Mouse (Mus musculus): ENCODE results near the gene Slc25a51. TPM values are rescaled to one million over a fixed set of nuclear protein-coding genes. Genes with fewer than 3 reads are reported as not detected.
"Not testable (repeated sequence)": the region's sequence is repeated elsewhere in the genome, so short reads cannot be mapped to it uniquely, and the experiment has no call there.

The Slc25a51 gene
- polyA plus RNA-seq, 1 experiment, result 98.9 TPM

GRCm38 (mm10) chr4:45406397-45406796 is 2.2 kb downstream of the Slc25a51 start:
- TF ChIP-seq CTCF (IDR thresholded peaks at IDR 0.05; ENCODE audit: extremely low read depth, insufficient read depth, low read length), result no peak
- no peak for TF ChIP-seq POLR2A (IDR thresholded peaks at IDR 0.05; ENCODE audit: extremely low read depth, insufficient read depth, low read length)
- Histone ChIP-seq H3K4me1 (ENCODE audit: control insufficient read depth, insufficient read depth, low read length) (peaks cover 4% of the 10 kb centered on the region), H3K4me3 (ENCODE audit: insufficient read depth, low read length) (no peak overlapping the region), H3K27ac (ENCODE audit: insufficient read depth, low read length) (no peak overlapping the region)

GRCm38 (mm10) chr4:45405315-45405714 is 3.3 kb downstream of the Slc25a51 start:
- no peak overlapping the region for H3K4me3 ChIP-seq (ENCODE audit: insufficient read depth, low read length)
- no peak overlapping the region for H3K27ac ChIP-seq (ENCODE audit: insufficient read depth, low read length)
- H3K4me1 ChIP-seq (ENCODE audit: control insufficient read depth, insufficient read depth, low read length), result peaks cover 4% of the 10 kb centered on the region
- no peak for TF ChIP-seq POLR2A (IDR thresholded peaks at IDR 0.05; ENCODE audit: extremely low read depth, insufficient read depth, low read length)
- no peak for TF ChIP-seq CTCF (IDR thresholded peaks at IDR 0.05; ENCODE audit: extremely low read depth, insufficient read depth, low read length)

- Histone ChIP-seq H3K4me1 (ENCODE audit: control insufficient read depth, insufficient read depth, low read length) (peaks cover 4% of the 10 kb centered on the region), H3K27ac (ENCODE audit: insufficient read depth, low read length) (no peak overlapping the region), H3K4me3 (ENCODE audit: insufficient read depth, low read length) (no peak overlapping the region)
- TF ChIP-seq POLR2A (IDR thresholded peaks at IDR 0.05; ENCODE audit: extremely low read depth, insufficient read depth, low read length), result no peak
- no peak for TF ChIP-seq CTCF (IDR thresholded peaks at IDR 0.05; ENCODE audit: extremely low read depth, insufficient read depth, low read length)
These were observed 4.5 kb downstream of the Slc25a51 start for GRCm38 (mm10) chr4:45404086-45404485.

DNA sequence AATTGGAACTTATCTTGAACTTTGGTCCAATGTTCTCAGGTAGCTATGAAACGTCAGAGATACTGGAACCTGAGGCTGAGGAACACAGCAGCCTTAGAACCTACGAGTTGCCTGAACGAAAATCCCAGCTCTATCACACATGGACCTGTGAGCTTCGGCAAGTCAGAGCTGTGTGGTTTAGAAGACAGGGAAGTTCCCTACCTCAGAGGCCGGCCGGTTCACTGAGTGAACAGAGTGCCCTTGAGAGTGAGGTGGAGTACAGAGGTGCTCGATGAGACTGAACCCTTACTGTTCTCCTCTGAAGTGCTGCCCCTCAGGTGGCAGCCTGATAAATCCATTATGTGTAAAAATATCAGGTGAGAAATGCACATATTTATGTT is 5.1 kb downstream of the Slc25a51 start:
- TF ChIP-seq POLR2A (IDR thresholded peaks at IDR 0.05; ENCODE audit: extremely low read depth, insufficient read depth, low read length) (no peak), CTCF (IDR thresholded peaks at IDR 0.05; ENCODE audit: extremely low read depth, insufficient read depth, low read length) (no peak)
- H3K4me1 ChIP-seq (ENCODE audit: control insufficient read depth, insufficient read depth, low read length), result peaks cover 4% of the 10 kb centered on the region
- H3K4me3 ChIP-seq (ENCODE audit: insufficient read depth, low read length), result no peak overlapping the region
- no peak overlapping the region for H3K27ac ChIP-seq (ENCODE audit: insufficient read depth, low read length)

- Histone ChIP-seq H3K4me1 (ENCODE audit: control insufficient read depth, insufficient read depth, low read length) (peaks cover 4% of the 10 kb centered on the region), H3K4me3 (ENCODE audit: insufficient read depth, low read length) (no peak overlapping the region), H3K27ac (ENCODE audit: insufficient read depth, low read length) (no peak overlapping the region)
- TF ChIP-seq POLR2A (IDR thresholded peaks at IDR 0.05; ENCODE audit: extremely low read depth, insufficient read depth, low read length) (no peak), CTCF (IDR thresholded peaks at IDR 0.05; ENCODE audit: extremely low read depth, insufficient read depth, low read length) (no peak)
These were observed 5.6 kb downstream of the Slc25a51 start for GRCm38 (mm10) chr4:45402878-45403498.

GRCm38 (mm10) chr4:45402281-45402680 is 6.3 kb downstream of the Slc25a51 start:
- TF ChIP-seq POLR2A (IDR thresholded peaks at IDR 0.05; ENCODE audit: extremely low read depth, insufficient read depth, low read length) (no peak), CTCF (IDR thresholded peaks at IDR 0.05; ENCODE audit: extremely low read depth, insufficient read depth, low read length) (no peak)
- Histone ChIP-seq H3K27ac (ENCODE audit: insufficient read depth, low read length) (no peak overlapping the region), H3K4me1 (ENCODE audit: control insufficient read depth, insufficient read depth, low read length) (peaks cover 4% of the 10 kb centered on the region), H3K4me3 (ENCODE audit: insufficient read depth, low read length) (no peak overlapping the region)

- Histone ChIP-seq H3K4me3 (ENCODE audit: insufficient read depth, low read length) (no peak overlapping the region), H3K4me1 (ENCODE audit: control insufficient read depth, insufficient read depth, low read length) (no peaks in the 10 kb centered on the region), H3K27ac (ENCODE audit: insufficient read depth, low read length) (no peak overlapping the region)
- no peak for TF ChIP-seq POLR2A (IDR thresholded peaks at IDR 0.05; ENCODE audit: extremely low read depth, insufficient read depth, low read length)
- TF ChIP-seq CTCF (IDR thresholded peaks at IDR 0.05; ENCODE audit: extremely low read depth, insufficient read depth, low read length), result no peak
These were observed 8.9 kb downstream of the Slc25a51 start for GRCm38 (mm10) chr4:45399421-45400210.

GRCm38 (mm10) chr4:45398315-45398714 is 10.3 kb downstream of the Slc25a51 start:
- H3K4me1 ChIP-seq (ENCODE audit: control insufficient read depth, insufficient read depth, low read length); H3K27ac ChIP-seq (ENCODE audit: insufficient read depth, low read length); H3K4me3 ChIP-seq (ENCODE audit: insufficient read depth, low read length): not testable (repeated sequence)

DNA sequence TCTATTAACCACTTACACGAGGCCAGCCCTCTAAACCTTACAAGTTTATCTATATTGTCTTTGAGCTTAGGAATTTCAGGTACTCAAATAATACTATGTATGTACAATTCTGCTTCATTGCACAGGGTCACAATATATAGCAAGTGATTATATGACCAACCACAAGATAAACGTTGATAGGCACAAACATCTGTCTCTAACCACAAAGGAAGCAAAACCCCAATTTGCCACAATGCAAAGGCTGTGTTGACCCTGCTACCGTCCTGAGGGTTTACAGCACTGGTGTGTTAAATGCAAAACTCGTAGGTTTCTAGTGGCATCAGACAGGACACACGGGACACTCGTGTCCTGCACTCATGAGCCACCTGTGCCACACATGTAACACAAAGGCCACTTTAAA is 12.4 kb downstream of the Slc25a51 start:
- not testable (repeated sequence) for H3K4me1 ChIP-seq (ENCODE audit: control insufficient read depth, insufficient read depth, low read length); H3K4me3 ChIP-seq (ENCODE audit: insufficient read depth, low read length); H3K27ac ChIP-seq (ENCODE audit: insufficient read depth, low read length)

- H3K27ac ChIP-seq (ENCODE audit: insufficient read depth, low read length), result no peak overlapping the region
- no peak overlapping the region for H3K4me3 ChIP-seq (ENCODE audit: insufficient read depth, low read length)
- TF ChIP-seq POLR2A (IDR thresholded peaks at IDR 0.05; ENCODE audit: extremely low read depth, insufficient read depth, low read length) (no peak), CTCF (IDR thresholded peaks at IDR 0.05; ENCODE audit: extremely low read depth, insufficient read depth, low read length) (no peak)
- no peaks in the 10 kb centered on the region for H3K4me1 ChIP-seq (ENCODE audit: control insufficient read depth, insufficient read depth, low read length)
These were observed 14.9 kb downstream of the Slc25a51 start for GRCm38 (mm10) chr4:45393658-45394057.
